In the genomic region with DNA sequence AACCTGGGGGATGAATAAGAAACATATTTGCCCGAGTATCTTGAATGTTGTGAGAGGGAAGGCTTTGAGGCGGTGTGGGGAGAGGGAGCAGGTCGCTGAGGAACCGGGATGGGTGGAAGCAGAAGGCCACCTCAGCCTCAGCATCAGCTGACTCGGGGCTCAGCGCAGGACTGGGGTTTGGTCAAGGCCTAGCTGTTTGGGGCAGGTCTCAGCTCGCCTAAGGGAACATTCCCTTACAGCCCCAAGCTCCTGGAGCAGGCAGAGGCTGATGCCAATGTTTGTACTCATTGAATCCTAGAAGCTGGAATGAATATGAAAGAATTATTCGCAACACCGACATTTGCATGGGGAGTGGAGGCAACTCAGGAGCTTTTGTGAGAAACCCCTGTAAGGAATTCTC, we compare ENCODE assay signal across 26 mouse cellular contexts.
"Had no signal": no experiment of that assay in that cellular context is flagged by ENCODE, and none has a peak within 500 bp of the region (broad histone marks: within the 10 kb centered on the region; RNA-seq: fewer than 3 reads in every experiment).

No protein-coding gene starts in this region.

- H3K9ac ChIP-seq: heart, embryonic 13.5 days; heart, embryonic 15.5 days; hindbrain, embryonic 12.5 days; hindbrain, embryonic 14.5 days; intestine, embryonic 15.5 days; limb, embryonic 12.5 days had no signal

- ATAC-seq: hindbrain, embryonic 16.5 days; inflammation-experienced regulatory T-cells, adult 6 months; intestine, embryonic 15.5 days; intestine, postnatal 0 days had no signal

- H3K4me2 ChIP-seq: heart, embryonic 11.5 days; heart, embryonic 13.5 days; heart, embryonic 15.5 days; hindbrain, embryonic 12.5 days; hindbrain, embryonic 14.5 days; intestine, embryonic 15.5 days; limb, embryonic 12.5 days had no signal

- H3K27me3 ChIP-seq: heart, embryonic 13.5 days; heart, embryonic 15.5 days; hindbrain, embryonic 12.5 days; intestine, embryonic 15.5 days; limb, embryonic 12.5 days had no signal

- H3K9me3 ChIP-seq: heart, embryonic 13.5 days; heart, embryonic 15.5 days; hindbrain, embryonic 10.5 days; hindbrain, embryonic 12.5 days; intestine, embryonic 15.5 days; limb, embryonic 10.5 days; limb, embryonic 12.5 days had no signal

- H3K27ac ChIP-seq: gastrocnemius, adult 2 months; heart, adult 2 months; heart, embryonic 13.5 days; heart, embryonic 15.5 days; hindbrain, embryonic 10.5 days; hindbrain, embryonic 12.5 days; hindbrain, embryonic 14.5 days; intestine, embryonic 15.5 days; layer of hippocampus, adult 2 months; left cerebral cortex, adult 2 months; limb, embryonic 10.5 days; limb, embryonic 12.5 days had no signal

- H3K36me3 ChIP-seq: heart, embryonic 13.5 days; heart, embryonic 15.5 days; hindbrain, embryonic 10.5 days; hindbrain, embryonic 12.5 days; intestine, embryonic 15.5 days; limb, embryonic 10.5 days; limb, embryonic 12.5 days had no signal

- DNase-seq: gastrocnemius, adult 2 months; gastrocnemius, postnatal 10 days; gastrocnemius, postnatal 25 days; heart, adult 2 months; heart, postnatal 14 days; heart, postnatal 4 days; kidney, adult 18-20 months; kidney, adult 8-10 months; kidney, postnatal 10 days; kidney, postnatal 25 days; kidney, postnatal 4 days; liver had no signal

- H3K4me3 ChIP-seq: gastrocnemius, adult 2 months; heart, adult 2 months; heart, embryonic 13.5 days; heart, embryonic 15.5 days; hindbrain, embryonic 10.5 days; hindbrain, embryonic 12.5 days; intestine, embryonic 15.5 days; layer of hippocampus, adult 2 months; left cerebral cortex, adult 2 months; limb, embryonic 10.5 days; limb, embryonic 12.5 days had no signal
